29 mouse cellular contexts compared by ENCODE assay signal in the genomic region with DNA sequence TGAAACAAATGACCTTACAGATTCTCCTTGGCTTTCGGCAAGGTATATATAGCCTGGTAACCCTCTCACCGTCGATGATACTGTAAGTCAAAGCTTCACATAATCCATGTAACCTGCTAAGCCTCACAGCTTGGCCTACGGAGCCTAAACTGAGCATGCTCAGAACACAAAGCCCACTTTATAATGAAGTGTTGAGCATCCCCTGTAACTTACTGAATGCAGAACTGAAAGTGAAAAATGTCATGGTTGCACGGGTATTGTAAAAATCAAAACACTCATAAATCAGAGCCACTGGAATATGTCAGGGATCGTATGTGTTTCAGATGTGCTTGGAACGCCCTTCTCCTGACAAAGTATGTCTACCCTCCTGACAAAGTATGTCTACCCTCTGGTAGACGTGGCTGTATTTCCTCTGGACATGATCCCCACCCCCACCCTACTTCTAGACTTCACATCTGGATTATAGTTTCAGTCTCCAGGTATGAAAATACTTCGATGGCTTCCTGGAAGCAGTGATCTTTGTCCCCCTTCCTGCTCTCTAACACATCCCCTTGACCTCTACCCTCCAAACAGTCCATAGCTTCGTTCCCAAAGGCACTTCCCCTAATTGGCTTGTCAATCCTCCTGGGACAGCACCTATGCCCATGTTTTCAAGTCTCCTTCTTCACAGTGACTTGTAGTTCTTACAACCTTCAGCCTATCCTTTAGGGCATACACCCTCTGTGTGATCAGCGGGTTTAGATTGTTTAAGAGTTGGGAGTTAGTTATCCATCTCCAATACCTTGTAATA. TPM values are rescaled to one million over a fixed set of nuclear protein-coding genes. Genes with fewer than 3 reads are reported as not detected.
DNase-seq lines count a peak whose midpoint lies in the region; TF ChIP-seq lines count a peak whose summit lies in the region.
"Had no signal": no experiment of that assay in that cellular context is flagged by ENCODE, and none has a peak within 500 bp of the region (broad histone marks: within the 10 kb centered on the region; RNA-seq: fewer than 3 reads in every experiment).

No protein-coding gene starts in this region.

- no peaks in the 10 kb centered on the region for H3K36me3 ChIP-seq in splenic B cell, adult 2 months (ENCODE audit: control insufficient read depth, insufficient read depth, low read length, poor library complexity, severe bottlenecking)
- H3K36me3 ChIP-seq: embryonic facial prominence, embryonic 10.5 days; embryonic facial prominence, embryonic 13.5 days; G1E; heart, embryonic 13.5 days; hindbrain, embryonic 10.5 days; hindbrain, embryonic 13.5 days; intestine, embryonic 15.5 days had no signal

- intact Hi-C loops in heart, postnatal 36 days (cut with DNase I) = no loop called here

- no peak for TF ChIP-seq CTCF in lung, adult 2 months (IDR thresholded peaks at IDR 0.05; ENCODE audit: insufficient read depth, low read length)

- peak overlapping the region; percentile 70 for H3K27ac ChIP-seq in brown adipose tissue, adult 24 weeks (replicated peaks; ENCODE audit: low read depth, low read length)
- H3K27ac ChIP-seq: embryonic facial prominence, embryonic 10.5 days; embryonic facial prominence, embryonic 13.5 days; forebrain, embryonic 13.5 days; gastrocnemius, adult 2 months; heart, embryonic 13.5 days; hindbrain, embryonic 10.5 days; hindbrain, embryonic 13.5 days; intestine, embryonic 15.5 days had no signal

- no peak for TF ChIP-seq POLR2A in lung, adult 2 months (IDR thresholded peaks at IDR 0.05; ENCODE audit: borderline replicate concordance, extremely low read depth, low read depth, low read length)

- no peaks in the 10 kb centered on the region for H3K27me3 ChIP-seq in splenic B cell, adult 2 months (ENCODE audit: control insufficient read depth, insufficient read depth, low read length, poor library complexity, severe bottlenecking)
- H3K27me3 ChIP-seq: embryonic facial prominence, embryonic 13.5 days; forebrain, embryonic 13.5 days; heart, embryonic 13.5 days; hindbrain, embryonic 13.5 days; intestine, embryonic 15.5 days; Patski had no signal

- no peak overlapping the region for H3K4me3 ChIP-seq in brown adipose tissue, adult 24 weeks (ENCODE audit: insufficient read depth, low read depth, low read length)
- no peak overlapping the region for H3K4me3 ChIP-seq in lung, adult 2 months (replicated peaks; ENCODE audit: extremely low read depth, low read depth, low read length)
- H3K4me3 ChIP-seq: embryonic facial prominence, embryonic 10.5 days; embryonic facial prominence, embryonic 13.5 days; erythroblast, embryonic 14.5 days; forebrain, embryonic 13.5 days; gastrocnemius, adult 2 months; heart, embryonic 13.5 days; hindbrain, embryonic 10.5 days; hindbrain, embryonic 13.5 days; intestine, embryonic 15.5 days had no signal

- peak; percentile 92 for DNase-seq in heart, adult 11 months
- DNase-seq in heart, postnatal 36 days = no peak
- DNase-seq in retina, adult 2 months (ENCODE audit: low read depth, low spot score) = peak; percentile 67
- DNase-seq in retina, postnatal 1 day = no peak
- peak; percentile 59 for DNase-seq in splenic B cell, adult 2 months (ENCODE audit: low read depth, low spot score)
- no peak for DNase-seq in lung, adult 2 months
- DNase-seq in kidney, postnatal 4 days = no peak
- DNase-seq: adrenal gland, postnatal 10 days; adrenal gland, postnatal 36 days; cerebellum, adult 11 months; cerebellum, adult 2 months; cerebellum, postnatal 10 days; cerebellum, postnatal 36 days; embryo, embryonic 11 days; forebrain, postnatal 0 days; gastrocnemius, adult 2 months; gastrocnemius, postnatal 14 days; kidney, adult 11 months had no signal

- H3K4me1 ChIP-seq in brown adipose tissue, adult 24 weeks (ENCODE audit: control insufficient read depth, insufficient read depth, insufficient read length, low read length) = peaks cover 11% of the 10 kb centered on the region; the same call in 1 of the 2 replicates
- no peaks in the 10 kb centered on the region; the same call in 1 of the 2 replicates for H3K4me1 ChIP-seq in lung, adult 2 months (ENCODE audit: control insufficient read depth, insufficient read depth, low read length)
- H3K4me1 ChIP-seq: forebrain, embryonic 13.5 days; heart, embryonic 13.5 days; hindbrain, embryonic 10.5 days; hindbrain, embryonic 13.5 days; intestine, embryonic 15.5 days had no signal

- 65% methylated on average over 11 of the region's 11 CpGs for WGBS in lung, adult 2 months

RNA-seq across cellular contexts. Expression of gene Lta4h, which starts 54.5 kb away (rescaled TPM):
- 10 to 100 TPM; 33.6 to 34.8 TPM for total RNA-seq in heart, postnatal 36 days (2021)
- 22.9 and 37.5 TPM in 2 replicates for polyA plus RNA-seq in brown adipose tissue, adult 24 weeks (2012; ENCODE audit: insufficient read depth, insufficient read length, missing spikeins)
- polyA plus RNA-seq in lung, adult 2 months (2012; rRNA removed) = 57.7 and 82.7 TPM in 2 replicates

Comparison
In these comparisons a context has a peak if more than half of its experiments do, and no peak if none do; other contexts are left out.
1. DNase-seq: peak in heart, adult 11 months (single experiment), retina, adult 2 months (single experiment) and splenic B cell, adult 2 months (single experiment); none in heart, postnatal 36 days (0 of 2), retina, postnatal 1 day (single experiment), lung, adult 2 months (single experiment) and kidney, postnatal 4 days (0 of 2).